ENCODE assay signal across 14 mouse cellular contexts in the genomic region with DNA sequence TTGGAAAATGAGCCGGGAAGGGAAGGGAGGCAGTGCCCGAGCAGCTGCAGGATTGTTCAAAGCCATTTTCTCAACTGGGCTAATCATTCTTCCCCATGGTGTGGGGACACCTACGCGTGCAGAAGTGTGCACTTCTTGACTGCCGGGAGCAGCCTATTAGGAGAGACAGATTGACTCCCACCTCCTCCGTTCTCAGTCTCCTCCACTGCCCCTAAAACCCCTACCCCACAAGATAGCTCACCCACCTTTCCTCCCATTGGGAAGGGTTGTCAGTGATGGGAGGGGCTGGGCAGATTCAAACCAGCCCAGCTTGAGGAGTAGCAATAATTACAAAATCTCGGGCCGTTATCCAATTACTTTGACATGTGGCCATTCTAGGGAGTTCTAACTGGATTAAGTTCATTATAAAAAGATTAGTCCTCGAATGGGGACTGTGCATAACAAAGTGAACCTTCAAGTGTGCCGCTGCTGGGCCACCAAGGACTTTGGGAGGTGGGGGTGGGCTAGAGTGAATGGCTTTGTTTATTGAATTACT.
A peak's percentile ranks its signal among the peaks of the same experiment; 100 is the strongest.
DNase-seq lines count a peak whose midpoint lies in the region; ATAC-seq and TF ChIP-seq lines count a peak whose summit lies in the region.
"Had no signal": no experiment of that assay in that cellular context is flagged by ENCODE, and none has a peak within 500 bp of the region (broad histone marks: within the 10 kb centered on the region; RNA-seq: fewer than 3 reads in every experiment).

No protein-coding gene starts in this region.

- no peaks in the 10 kb centered on the region for H3K27me3 ChIP-seq in lung, embryonic 14.5 days (ENCODE audit: insufficient read depth, low read length)
- H3K27me3 ChIP-seq in lung, postnatal 0 days (replicated peaks; ENCODE audit: insufficient read depth, low read length) = no peaks in the 10 kb centered on the region
- H3K27me3 ChIP-seq in embryonic facial prominence, embryonic 13.5 days = peaks cover 10% of the 10 kb centered on the region
- H3K27me3 ChIP-seq in hindbrain, embryonic 12.5 days = peaks cover 3% of the 10 kb centered on the region; the same call in 1 of the 2 replicates
- H3K27me3 ChIP-seq in midbrain, embryonic 14.5 days (ENCODE audit: control insufficient read depth, insufficient read depth, low read length) = peaks cover 52% of the 10 kb centered on the region
- H3K27me3 ChIP-seq: liver, embryonic 15.5 days; Patski had no signal

- no peak overlapping the region for H3K9ac ChIP-seq in lung, embryonic 14.5 days
- H3K9ac ChIP-seq in lung, postnatal 0 days (replicated peaks; ENCODE audit: low read depth) = no peak overlapping the region
- no peak overlapping the region for H3K9ac ChIP-seq in embryonic facial prominence, embryonic 13.5 days
- H3K9ac ChIP-seq in hindbrain, embryonic 12.5 days = no peak overlapping the region
- 0 out of 2 replicates have a peak overlapping the region, but pooled peaks have one; percentile 21 for H3K9ac ChIP-seq in midbrain, embryonic 14.5 days (replicated peaks; ENCODE audit: low read length)
- H3K9ac ChIP-seq: liver, embryonic 15.5 days had no signal

- no peak overlapping the region for H3K4me3 ChIP-seq in lung, embryonic 14.5 days (ENCODE audit: low read depth, low read length)
- H3K4me3 ChIP-seq in lung, postnatal 0 days (ENCODE audit: low read depth, low read length) = no peak overlapping the region
- H3K4me3 ChIP-seq in embryonic facial prominence, embryonic 13.5 days = no peak overlapping the region
- no peak overlapping the region for H3K4me3 ChIP-seq in hindbrain, embryonic 12.5 days
- H3K4me3 ChIP-seq in midbrain, embryonic 14.5 days (replicated peaks; ENCODE audit: low read depth, low read length) = no peak overlapping the region
- H3K4me3 ChIP-seq: liver, embryonic 15.5 days had no signal

- H3K4me1 ChIP-seq in lung, embryonic 14.5 days (ENCODE audit: insufficient read depth) = no peaks in the 10 kb centered on the region
- H3K4me1 ChIP-seq in lung, postnatal 0 days (ENCODE audit: insufficient read depth, low read depth, low read length) = no peaks in the 10 kb centered on the region
- H3K4me1 ChIP-seq in embryonic facial prominence, embryonic 13.5 days = peaks cover 35% of the 10 kb centered on the region
- H3K4me1 ChIP-seq in hindbrain, embryonic 12.5 days = peaks cover 35% of the 10 kb centered on the region
- H3K4me1 ChIP-seq in midbrain, embryonic 14.5 days (ENCODE audit: control insufficient read depth, insufficient read depth, low read length) = peaks cover 19% of the 10 kb centered on the region; the same call in 1 of the 2 replicates
- H3K4me1 ChIP-seq: liver, embryonic 15.5 days had no signal

- no peaks in the 10 kb centered on the region for H3K9me3 ChIP-seq in lung, embryonic 14.5 days (ENCODE audit: low read depth, low read length)
- no peaks in the 10 kb centered on the region for H3K9me3 ChIP-seq in lung, postnatal 0 days (ENCODE audit: low read length)
- no peaks in the 10 kb centered on the region for H3K9me3 ChIP-seq in embryonic facial prominence, embryonic 13.5 days
- H3K9me3 ChIP-seq in hindbrain, embryonic 12.5 days (replicated peaks) = no peaks in the 10 kb centered on the region
- no peaks in the 10 kb centered on the region for H3K9me3 ChIP-seq in midbrain, embryonic 14.5 days (ENCODE audit: control insufficient read depth, low read length)
- H3K9me3 ChIP-seq: liver, embryonic 15.5 days had no signal

- no peak for TF ChIP-seq CTCF in lung, embryonic 14.5 days (IDR thresholded peaks at IDR 0.05; ENCODE audit: low read depth)
- TF ChIP-seq CTCF in lung, postnatal 0 days (IDR thresholded peaks at IDR 0.05) = no peak

- no peak for ATAC-seq in lung, embryonic 14.5 days (ENCODE audit: insufficient read depth)
- ATAC-seq in lung, postnatal 0 days = no peak
- no peak for ATAC-seq in embryonic facial prominence, embryonic 13.5 days (ENCODE audit: insufficient number of reproducible peaks, insufficient read depth, low FRiP score, low TSS enrichment, low read depth)
- ATAC-seq in hindbrain, embryonic 12.5 days (ENCODE audit: low FRiP score) = peak; percentile 62
- ATAC-seq in midbrain, embryonic 14.5 days (ENCODE audit: low FRiP score, low TSS enrichment) = peak; percentile 79; the same call in 1 of the 2 replicates
- ATAC-seq: CD4-positive, CD25-positive, alpha-beta regulatory T cell, adult 4 months; Patski had no signal

- H3K4me2 ChIP-seq in lung, embryonic 14.5 days = no peak overlapping the region
- no peak overlapping the region for H3K4me2 ChIP-seq in lung, postnatal 0 days (replicated peaks; ENCODE audit: low read depth, low read length)
- 0 out of 2 replicates have a peak overlapping the region, but pooled peaks have one; percentile 9 for H3K4me2 ChIP-seq in embryonic facial prominence, embryonic 13.5 days
- no peak overlapping the region for H3K4me2 ChIP-seq in hindbrain, embryonic 12.5 days (replicated peaks)
- H3K4me2 ChIP-seq in midbrain, embryonic 14.5 days (ENCODE audit: low read length) = peak overlapping the region; percentile 19; the same call in 1 of the 2 replicates
- H3K4me2 ChIP-seq: liver, embryonic 15.5 days had no signal

- no peak for TF ChIP-seq EP300 in lung, postnatal 0 days (IDR thresholded peaks at IDR 0.05)

- DNase-seq in lung, embryonic 14.5 days = peak; percentile 16
- no peak for DNase-seq in lung, postnatal 0 days (ENCODE audit: low spot score)
- DNase-seq in midbrain, embryonic 14.5 days = peak; percentile 73
- DNase-seq in cerebellum, postnatal 14 days = no peak
- DNase-seq in left cerebral cortex, adult 11 months (ENCODE audit: low spot score) = no peak
- DNase-seq in kidney, postnatal 25 days = no peak
- DNase-seq: cerebellum, postnatal 10 days; heart, postnatal 4 days; right cerebral cortex, adult 18-20 months had no signal

- H3K27ac ChIP-seq in lung, embryonic 14.5 days (ENCODE audit: low read depth) = no peak overlapping the region
- H3K27ac ChIP-seq in lung, postnatal 0 days (ENCODE audit: low read length) = no peak overlapping the region
- H3K27ac ChIP-seq in embryonic facial prominence, embryonic 13.5 days = no peak overlapping the region
- H3K27ac ChIP-seq in hindbrain, embryonic 12.5 days = peak overlapping the region; percentile 66
- H3K27ac ChIP-seq in midbrain, embryonic 14.5 days (replicated peaks; ENCODE audit: low read depth, low read length) = no peak overlapping the region
- H3K27ac ChIP-seq: liver, embryonic 15.5 days had no signal

- WGBS in lung, embryonic 14.5 days = 41% methylated on average over 10 of the region's 10 CpGs
- 43% methylated on average over 10 of the region's 10 CpGs for WGBS in lung, postnatal 0 days
- WGBS in embryonic facial prominence, embryonic 13.5 days = 10% methylated on average over 10 of the region's 10 CpGs
- 21% methylated on average over 10 of the region's 10 CpGs for WGBS in hindbrain, embryonic 12.5 days
- 4% methylated on average over 10 of the region's 10 CpGs for WGBS in midbrain, embryonic 14.5 days

- no peaks in the 10 kb centered on the region for H3K36me3 ChIP-seq in lung, embryonic 14.5 days (ENCODE audit: insufficient read depth)
- no peaks in the 10 kb centered on the region for H3K36me3 ChIP-seq in lung, postnatal 0 days (ENCODE audit: insufficient read depth, low read length)
- no peaks in the 10 kb centered on the region for H3K36me3 ChIP-seq in embryonic facial prominence, embryonic 13.5 days
- no peaks in the 10 kb centered on the region for H3K36me3 ChIP-seq in hindbrain, embryonic 12.5 days
- no peaks in the 10 kb centered on the region for H3K36me3 ChIP-seq in midbrain, embryonic 14.5 days (ENCODE audit: control insufficient read depth, insufficient read depth, low read length)
- H3K36me3 ChIP-seq: liver, embryonic 15.5 days had no signal

Comparison
In these comparisons a context has a peak if more than half of its experiments do, and no peak if none do; other contexts are left out.
1. DNase-seq: peak in lung, embryonic 14.5 days (single experiment) and midbrain, embryonic 14.5 days (single experiment); none in lung, postnatal 0 days (single experiment), cerebellum, postnatal 14 days (0 of 2), left cerebral cortex, adult 11 months (single experiment) and kidney, postnatal 25 days (0 of 2).
2. ATAC-seq: peak in hindbrain, embryonic 12.5 days (single experiment) and midbrain, embryonic 14.5 days (single experiment); none in lung, embryonic 14.5 days (single experiment), lung, postnatal 0 days (single experiment) and embryonic facial prominence, embryonic 13.5 days (single experiment).
3. H3K4me2 ChIP-seq: peak in embryonic facial prominence, embryonic 13.5 days (single experiment) and midbrain, embryonic 14.5 days (single experiment); none in lung, embryonic 14.5 days (single experiment), lung, postnatal 0 days (single experiment) and hindbrain, embryonic 12.5 days (single experiment).